Mouse (Mus musculus): ENCODE data around the gene Cenpt.
A peak's percentile ranks its signal among the peaks of the same experiment; 100 is the strongest.

Cenpt gene

GRCm38 (mm10) chr8:105853178-105853577, at the start of gene Cenpt:
Gene Cenpt, minus strand, starts transcription at chr8:105853278.
- DNase-seq (ENCODE audit: low spot score in 2 of 2), result no peak

GRCm38 (mm10) chr8:105900941-105901616, 48.0 kb upstream of the Cenpt start:
- no peak for DNase-seq (ENCODE audit: low spot score in 2 of 2)

GRCm38 (mm10) chr8:105900180-105900940, 47.3 kb upstream of the Cenpt start, which contains the start of gene Pskh1:
Gene Pskh1, plus strand, starts transcription at chr8:105900441.
- peak; percentile 92 to 93 for DNase-seq (ENCODE audit: low spot score in 2 of 2)

- no peak for DNase-seq (ENCODE audit: low spot score in 2 of 2)
Measured at GRCm38 (mm10) chr8:105897801-105898480, 44.9 kb upstream of the Cenpt start.

- DNase-seq (ENCODE audit: low spot score in 2 of 2), result peak; percentile 79 to 87
Measured at GRCm38 (mm10) chr8:105893339-105893738, 40.3 kb upstream of the Cenpt start, which contains the start of gene Nrn1l. Gene Nrn1l, plus strand, starts transcription at chr8:105893567.

GRCm38 (mm10) chr8:105892432-105892831, 39.4 kb upstream of the Cenpt start:
- DNase-seq (ENCODE audit: low spot score in 2 of 2), result peak in 1 of 2 experiments; percentile 26

- peak; percentile 39 to 66 for DNase-seq (ENCODE audit: low spot score in 2 of 2)
Measured at GRCm38 (mm10) chr8:105890870-105891269, 37.8 kb upstream of the Cenpt start.

- DNase-seq (ENCODE audit: low spot score in 2 of 2), result no peak
Measured at GRCm38 (mm10) chr8:105889756-105890465, 36.8 kb upstream of the Cenpt start.

GRCm38 (mm10) chr8:105880754-105881520, 27.9 kb upstream of the Cenpt start, which contains the start of gene Edc4:
Gene Edc4, plus strand, starts transcription at chr8:105880881.
- peak; percentile 85 to 89 for DNase-seq (ENCODE audit: low spot score in 2 of 2)

GRCm38 (mm10) chr8:105874301-105874700, 21.2 kb upstream of the Cenpt start:
- DNase-seq (ENCODE audit: low spot score in 2 of 2), result no peak

GRCm38 (mm10) chr8:105866364-105867029, 13.4 kb upstream of the Cenpt start:
- DNase-seq (ENCODE audit: low spot score in 2 of 2), result no peak

GRCm38 (mm10) chr8:105861951-105862350, 8.9 kb upstream of the Cenpt start:
- no peak for DNase-seq (ENCODE audit: low spot score in 2 of 2)

- peak; percentile 91 to 94 for DNase-seq (ENCODE audit: low spot score in 2 of 2)
Measured at GRCm38 (mm10) chr8:105860143-105860981, 7.3 kb upstream of the Cenpt start, which contains the start of gene Nutf2. Gene Nutf2, plus strand, starts transcription at chr8:105860580.

GRCm38 (mm10) chr8:105859314-105859713, 6.2 kb upstream of the Cenpt start:
- DNase-seq (ENCODE audit: low spot score in 2 of 2), result no peak

GRCm38 (mm10) chr8:105858495-105858894, 5.4 kb upstream of the Cenpt start:
- no peak for DNase-seq (ENCODE audit: low spot score in 2 of 2)

- DNase-seq (ENCODE audit: low spot score in 2 of 2), result no peak
Measured at GRCm38 (mm10) chr8:105856168-105856835, 3.2 kb upstream of the Cenpt start.

- DNase-seq (ENCODE audit: low spot score in 2 of 2), result peak; percentile 55 to 65
Measured at GRCm38 (mm10) chr8:105855248-105856167, 2.4 kb upstream of the Cenpt start.
